Mouse (Mus musculus): ENCODE data around the gene Zfp52. TPM values are rescaled to one million over a fixed set of nuclear protein-coding genes. Genes with fewer than 3 reads are reported as not detected.

The Zfp52 gene
- polyA plus RNA-seq (2016; fragmentation: Nextera tagmentation; extraction: Ambion mirVana): 1.7 and 1.9 TPM in 2 replicates

- Histone ChIP-seq H3K4me2 (peak within 1 kb of the TSS; percentile 68), H3K36me3 (replicated peaks) (no peaks in the 10 kb centered on the region), H3K27me3 (no peaks in the 10 kb centered on the region), H3K9me3 (no peaks in the 10 kb centered on the region), H3K9ac (peak within 1 kb of the TSS; percentile 56), H3K4me3 (replicated peaks) (peak within 1 kb of the TSS; percentile 41), H3K4me1 (peaks cover 16% of the 10 kb centered on the region), H3K27ac (no peak within 1 kb of the TSS)
- ATAC-seq (ENCODE audit: low FRiP score): peak; percentile 37; the same call in 1 of the 2 replicates
- WGBS: 3% methylated on average over 21 of the region's 21 CpGs
These were observed at the start of gene Zfp52 for GRCm38 (mm10) chr17:21535096-21536001. Gene Zfp52, plus strand, starts transcription at chr17:21535539.

GRCm38 (mm10) chr17:21488760-21489499 lies 46.4 kb upstream of the Zfp52 start, which contains the start of gene Zfp53:
Gene Zfp53, plus strand, starts transcription at chr17:21488998.
- Histone ChIP-seq H3K4me2 (peak within 1 kb of the TSS; percentile 71), H3K27ac (peak within 1 kb of the TSS; percentile 73), H3K27me3 (no peaks in the 10 kb centered on the region), H3K9ac (peak within 1 kb of the TSS; percentile 71), H3K9me3 (no peaks in the 10 kb centered on the region), H3K4me1 (peaks cover 6% of the 10 kb centered on the region), H3K4me3 (replicated peaks) (peak within 1 kb of the TSS; percentile 73), H3K36me3 (replicated peaks) (no peaks in the 10 kb centered on the region; the same call in 1 of the 2 replicates)
- 1% methylated on average over 34 of the region's 34 CpGs for WGBS
- peak; percentile 100 for ATAC-seq (ENCODE audit: low FRiP score)

GRCm38 (mm10) chr17:21489500-21490001 lies 45.8 kb upstream of the Zfp52 start:
- Histone ChIP-seq H3K27ac (no peak overlapping the region), H3K4me3 (replicated peaks) (peak overlapping the region; percentile 73), H3K9ac (peak overlapping the region; percentile 71; the same call in 1 of the 2 replicates), H3K36me3 (replicated peaks) (no peaks in the 10 kb centered on the region; the same call in none of the 2 replicates), H3K4me1 (peaks cover 6% of the 10 kb centered on the region), H3K4me2 (peak overlapping the region; percentile 71), H3K9me3 (no peaks in the 10 kb centered on the region), H3K27me3 (no peaks in the 10 kb centered on the region)
- 24% methylated on average over 8 of the region's 8 CpGs for WGBS
- ATAC-seq (ENCODE audit: low FRiP score): peak; percentile 1; the same call in 1 of the 2 replicates

- no peak for ATAC-seq (ENCODE audit: low FRiP score)
- Histone ChIP-seq H3K27me3 (no peaks in the 10 kb centered on the region), H3K4me3 (replicated peaks) (no peak overlapping the region), H3K36me3 (replicated peaks) (0 out of 2 replicates have a peak, but pooled peaks cover 9% of the 10 kb centered on the region), H3K4me1 (no peaks in the 10 kb centered on the region), H3K4me2 (no peak overlapping the region), H3K9me3 (no peaks in the 10 kb centered on the region), H3K27ac (no peak overlapping the region), H3K9ac (no peak overlapping the region)
- 76% methylated on average over 1 of the region's 1 CpGs for WGBS
These were observed 34.0 kb upstream of the Zfp52 start for GRCm38 (mm10) chr17:21501365-21501764.

GRCm38 (mm10) chr17:21504524-21504923 lies 30.8 kb upstream of the Zfp52 start:
- Histone ChIP-seq H3K27me3 (no peaks in the 10 kb centered on the region), H3K4me2 (no peak overlapping the region), H3K9me3 (no peaks in the 10 kb centered on the region), H3K4me3 (replicated peaks) (no peak overlapping the region), H3K9ac (no peak overlapping the region), H3K36me3 (replicated peaks) (peaks cover 16% of the 10 kb centered on the region), H3K27ac (no peak overlapping the region), H3K4me1 (no peaks in the 10 kb centered on the region)
- ATAC-seq (ENCODE audit: low FRiP score): no peak
- 98% methylated on average over 1 of the region's 1 CpGs for WGBS

- no peak overlapping the region for H3K4me3 ChIP-seq (replicated peaks)
- no peak overlapping the region for H3K9ac ChIP-seq
- H3K27ac ChIP-seq: no peak overlapping the region
- ATAC-seq (ENCODE audit: low FRiP score): no peak
- H3K27me3 ChIP-seq: no peaks in the 10 kb centered on the region
- WGBS: 92% methylated on average over 3 of the region's 3 CpGs
- H3K9me3 ChIP-seq: no peaks in the 10 kb centered on the region
- no peak overlapping the region for H3K4me2 ChIP-seq
- H3K36me3 ChIP-seq (replicated peaks): peaks cover 19% of the 10 kb centered on the region
- H3K4me1 ChIP-seq: no peaks in the 10 kb centered on the region
These were observed 29.1 kb upstream of the Zfp52 start for GRCm38 (mm10) chr17:21506258-21506657.

- Histone ChIP-seq H3K9me3 (no peaks in the 10 kb centered on the region), H3K9ac (no peak overlapping the region), H3K36me3 (replicated peaks) (peaks cover 20% of the 10 kb centered on the region), H3K4me2 (no peak overlapping the region), H3K4me3 (replicated peaks) (no peak overlapping the region), H3K4me1 (no peaks in the 10 kb centered on the region), H3K27ac (no peak overlapping the region), H3K27me3 (no peaks in the 10 kb centered on the region)
- ATAC-seq (ENCODE audit: low FRiP score): no peak
These were observed 25.6 kb upstream of the Zfp52 start for GRCm38 (mm10) chr17:21509756-21510155.

- H3K27ac ChIP-seq: no peak overlapping the region
- H3K36me3 ChIP-seq (replicated peaks): 0 out of 2 replicates have a peak, but pooled peaks cover 7% of the 10 kb centered on the region
- H3K4me3 ChIP-seq (replicated peaks): peak overlapping the region; percentile 53; the same call in 1 of the 2 replicates
- WGBS: 1% methylated on average over 8 of the region's 8 CpGs
- no peaks in the 10 kb centered on the region for H3K9me3 ChIP-seq
- peak overlapping the region; percentile 71 for H3K4me2 ChIP-seq
- peak; percentile 73 for ATAC-seq (ENCODE audit: low FRiP score)
- peaks cover 6% of the 10 kb centered on the region for H3K4me1 ChIP-seq
- H3K27me3 ChIP-seq: no peaks in the 10 kb centered on the region
- no peak overlapping the region for H3K9ac ChIP-seq
These were observed 19.8 kb upstream of the Zfp52 start for GRCm38 (mm10) chr17:21515403-21516105.

GRCm38 (mm10) chr17:21516201-21517129 lies 18.9 kb upstream of the Zfp52 start:
- Histone ChIP-seq H3K27me3 (no peaks in the 10 kb centered on the region), H3K4me3 (replicated peaks) (peak overlapping the region; percentile 53), H3K4me1 (peaks cover 6% of the 10 kb centered on the region), H3K36me3 (replicated peaks) (0 out of 2 replicates have a peak, but pooled peaks cover 3% of the 10 kb centered on the region), H3K4me2 (peak overlapping the region; percentile 71), H3K9me3 (no peaks in the 10 kb centered on the region), H3K9ac (peak overlapping the region; percentile 64), H3K27ac (peak overlapping the region; percentile 89)
- ATAC-seq (ENCODE audit: low FRiP score): peak; percentile 90
- under 1% methylated on average over 37 of the region's 37 CpGs for WGBS

- Histone ChIP-seq H3K4me3 (replicated peaks) (peak overlapping the region; percentile 53), H3K27me3 (no peaks in the 10 kb centered on the region), H3K27ac (peak overlapping the region; percentile 89), H3K36me3 (replicated peaks) (0 out of 2 replicates have a peak, but pooled peaks cover 2% of the 10 kb centered on the region), H3K9ac (peak overlapping the region; percentile 64; the same call in 1 of the 2 replicates), H3K4me1 (peaks cover 6% of the 10 kb centered on the region), H3K9me3 (no peaks in the 10 kb centered on the region), H3K4me2 (peak overlapping the region; percentile 71)
- ATAC-seq (ENCODE audit: low FRiP score): 0 out of 2 replicates have a peak, but pooled peaks have one; percentile 8
- 36% methylated on average over 4 of the region's 4 CpGs for WGBS
These were observed 18.1 kb upstream of the Zfp52 start for GRCm38 (mm10) chr17:21517130-21517671.
